Mouse (Mus musculus): ENCODE results near the gene Usp8.

DNA sequence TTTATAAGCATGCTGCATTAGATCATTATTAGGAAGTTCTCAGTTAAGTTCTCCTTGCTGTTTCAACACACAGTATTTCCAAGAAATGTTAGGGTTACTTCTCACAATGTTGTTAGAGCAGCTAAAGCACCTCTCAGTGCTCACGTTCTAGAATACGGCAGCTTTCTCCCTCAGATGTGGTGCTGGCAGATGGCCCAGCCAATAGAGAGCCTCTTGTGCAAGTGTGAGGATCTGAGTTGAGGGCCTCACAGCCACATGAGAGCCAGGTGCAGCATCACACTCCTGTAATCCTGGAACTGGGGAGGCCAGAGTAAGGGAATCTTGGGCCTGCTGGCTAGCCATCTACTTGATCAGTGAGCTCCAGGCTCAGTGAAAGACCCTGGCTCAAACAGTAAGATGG, 33.2 kb downstream of the Usp8 start:
- TF ChIP-seq POLR2AphosphoS5 (IDR thresholded peaks at IDR 0.05; ENCODE audit: borderline replicate concordance, low read depth, low read length): no peak
- TF ChIP-seq NELFE (IDR thresholded peaks at IDR 0.05; ENCODE audit: low read depth, low read length): no peak
